Mouse (Mus musculus) cerebellum, adult 2 months (tissue): Measurements from ENCODE around the gene U2af1.
A peak's percentile ranks its signal among the peaks of the same experiment; 100 is the strongest.

Experiments used
- CTCF ChIP-seq: fragments of 200-500 bp; IDR thresholded peaks from 2 replicates; pipeline ENCODE4 v1.5.1; 2011; ENCODE audit warnings: low read depth, mild to moderate bottlenecking, control low read depth, low read length, moderate library complexity, borderline replicate concordance; ENCODE audit not compliant: insufficient read depth
- POLR2A ChIP-seq: fragments of 200-500 bp; IDR thresholded peaks from 2 replicates; pipeline ENCODE4 v1.6.1; 2011; ENCODE audit warnings: low read length, control low read depth, borderline replicate concordance; ENCODE audit not compliant: insufficient read depth

- no peak for TF ChIP-seq POLR2A
- peak; percentile 36; the same call in 1 of the 2 replicates for TF ChIP-seq CTCF
These were observed 34.8 kb upstream of the U2af1 start for GRCm38 (mm10) chr17:31693330-31694022.
